Mouse (Mus musculus) lung, adult 2 months (tissue): Measurements from ENCODE around the gene Dpm3.

Experiments
- CTCF ChIP-seq: fragments of 200-500 bp; IDR thresholded peaks from 2 replicates; pipeline ENCODE4 v1.5.1; 2011; ENCODE audit warnings: mild to moderate bottlenecking, low read length, control low read depth; ENCODE audit not compliant: insufficient read depth
- POLR2A ChIP-seq: fragments of 200-500 bp; IDR thresholded peaks from 2 replicates; pipeline ENCODE4 v1.6.1; 2011; ENCODE audit warnings: low read depth, mild to moderate bottlenecking, control low read depth, low read length, borderline replicate concordance; ENCODE audit errors: extremely low read depth

- TF ChIP-seq CTCF (no peak), POLR2A (no peak)
These were observed 40.3 kb downstream of the Dpm3 start for GRCm38 (mm10) chr3:89299499-89299898.
